1 mouse cellular context compared by ENCODE assay signal in the genomic region with DNA sequence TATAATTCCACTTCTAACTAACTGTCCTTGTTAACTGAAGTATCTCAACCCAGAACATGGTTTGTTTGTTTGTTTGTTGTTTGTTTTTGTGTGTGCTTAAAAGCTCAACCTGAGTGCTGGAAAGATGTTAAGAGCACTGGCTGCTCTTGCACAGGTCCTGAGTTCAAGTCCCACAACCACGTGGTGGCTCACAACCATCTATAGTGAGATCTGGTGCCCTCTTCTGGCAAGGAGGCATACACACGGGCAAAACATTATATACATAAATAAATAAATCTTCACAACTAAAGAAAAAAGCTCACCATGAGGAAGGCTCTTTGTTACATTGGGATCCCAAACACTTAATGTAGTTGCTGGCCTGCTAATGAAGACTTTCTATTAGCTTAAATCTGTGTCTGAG.
TF ChIP-seq lines count a peak whose summit lies in the region.

No protein-coding gene starts in this region.

TF ChIP-seq in MEL, 35 proteins besides CTCF, POLR2A, EP300 and RAD21 (continued from another document):
- no peak for TF ChIP-seq E2F4 (IDR thresholded peaks at IDR 0.05; ENCODE audit: borderline replicate concordance, low read depth, low read length)
- peak; percentile 70; the same call in 1 of the 2 replicates for TF ChIP-seq MYC (IDR thresholded peaks at IDR 0.05; ENCODE audit: low read depth, low read length)
- TF ChIP-seq GABPA (IDR thresholded peaks at IDR 0.05; ENCODE audit: low read depth, low read length): no peak
